Mouse (Mus musculus) heart, embryonic 12.5 days (tissue): ENCODE results near the gene Gin1. TPM values are rescaled to one million over a fixed set of nuclear protein-coding genes. Genes with fewer than 3 reads are reported as not detected.

Experiments used
- ATAC-seq: fragments of 200-750 bp; cut with Nextera tagmentation; 2 replicates; pipeline ENCODE4 v1.8.0; 2017; ENCODE audit warnings: moderate TSS enrichment, moderate library complexity; ENCODE audit not compliant: insufficient number of reproducible peaks, low FRiP score
- H3K27ac ChIP-seq: fragments of 300-500 bp; sonication (generic); 2 replicates; pipeline ENCODE4 v1.5.1; 2016; ENCODE audit warnings: mild to moderate bottlenecking, moderate library complexity; ENCODE audit not compliant: poor library complexity, severe bottlenecking
- H3K27me3 ChIP-seq: fragments of 300-500 bp; sonication (generic); replicated peaks from 2 replicates; pipeline ENCODE4 v1.6.1; 2016; ENCODE audit warnings: mild to moderate bottlenecking, moderate library complexity
- H3K36me3 ChIP-seq: fragments of 300-500 bp; sonication (generic); 2 replicates; pipeline ENCODE4 v1.6.1; 2016; ENCODE audit warnings: mild to moderate bottlenecking, moderate library complexity
- H3K4me1 ChIP-seq: fragments of 300-500 bp; sonication (generic); replicated peaks from 2 replicates; pipeline ENCODE4 v1.6.1; 2016; ENCODE audit warnings: mild to moderate bottlenecking
- H3K4me2 ChIP-seq: fragments of 300-500 bp; sonication (generic); 2 replicates; pipeline ENCODE4 v1.6.1; 2016; ENCODE audit warnings: mild to moderate bottlenecking, moderate library complexity
- H3K4me3 ChIP-seq: fragments of 300-500 bp; sonication (generic); 2 replicates; pipeline ENCODE4 v1.5.1; 2016; ENCODE audit warnings: mild to moderate bottlenecking
- H3K9ac ChIP-seq: fragments of 300-500 bp; sonication (generic); 2 replicates; pipeline ENCODE4 v1.6.1; 2016; ENCODE audit warnings: mild to moderate bottlenecking, moderate library complexity
- H3K9me3 ChIP-seq: fragments of 300-500 bp; sonication (generic); replicated peaks from 2 replicates; pipeline ENCODE4 v1.6.1; 2016; ENCODE audit warnings: mild to moderate bottlenecking, moderate library complexity
- WGBS: fragments of 180-500 bp; shearing (Covaris S2); methylation state at CpG from one replicate; pipeline ENCODE4 v1.1.7; 2016; 5-methylcytosine and 5-hydroxymethylcytosine counted together
- polyA plus RNA-seq: library from polyadenylated mRNA; unstranded; fragments of >200 nt; fragmentation: Nextera tagmentation; extraction: Ambion mirVana; gene quantifications from 2 replicates; pipeline ENCODE4 v1.2.1, GENCODE M21; 2016

The Gin1 gene
- polyA plus RNA-seq, 1 experiment from 2014 or later, result 17.1 TPM

DNA sequence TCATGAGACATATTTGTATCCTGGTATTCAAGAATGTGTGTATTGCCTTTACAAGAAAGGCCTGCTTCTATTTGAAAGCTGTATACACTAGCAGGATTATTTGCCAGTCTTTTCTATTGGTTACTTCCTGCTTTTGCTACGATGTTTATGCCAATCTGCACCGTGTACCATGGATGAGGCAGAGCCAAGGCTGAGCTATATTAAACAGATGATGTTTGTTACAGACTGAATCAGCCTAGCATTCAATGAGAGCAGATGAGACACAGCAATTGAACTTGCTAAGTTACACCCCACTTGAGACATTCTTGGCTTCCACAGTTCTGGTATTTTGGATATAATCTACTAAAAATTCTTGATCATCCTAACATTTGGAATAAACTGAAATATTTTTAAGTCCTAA, 57.6 kb downstream of the Gin1 start:
- Histone ChIP-seq H3K36me3 (peaks cover 58% of the 10 kb centered on the region), H3K4me2 (no peak overlapping the region), H3K4me3 (no peak overlapping the region), H3K27ac (no peak overlapping the region), H3K27me3 (no peaks in the 10 kb centered on the region), H3K9me3 (no peaks in the 10 kb centered on the region), H3K9ac (no peak overlapping the region), H3K4me1 (no peaks in the 10 kb centered on the region)
- 84% methylated on average over 2 of the region's 2 CpGs for WGBS
- no peak for ATAC-seq

DNA sequence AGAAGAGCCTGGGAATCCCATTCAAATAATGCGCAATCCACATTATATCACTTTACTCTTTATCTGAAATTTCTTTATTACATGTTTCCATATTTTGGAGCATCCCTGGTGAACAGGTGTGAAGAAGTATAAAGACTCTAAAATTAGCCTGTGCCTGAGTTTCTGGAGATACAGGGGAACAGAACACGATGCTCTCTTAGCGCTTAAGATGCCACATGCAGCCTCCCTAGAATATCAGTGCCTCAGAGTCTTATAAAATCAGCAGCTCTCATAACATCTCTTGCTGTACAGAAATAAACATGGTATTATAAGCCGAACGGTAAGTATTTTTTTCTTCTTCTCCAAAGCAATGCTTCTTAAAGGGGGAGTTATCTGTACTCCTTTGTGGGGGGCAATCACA, 58.1 kb downstream of the Gin1 start:
- Histone ChIP-seq H3K4me2 (no peak overlapping the region), H3K27ac (no peak overlapping the region), H3K4me1 (peaks cover under 1% of the 10 kb centered on the region; the same call in 1 of the 2 replicates), H3K27me3 (no peaks in the 10 kb centered on the region), H3K4me3 (no peak overlapping the region), H3K9ac (no peak overlapping the region), H3K36me3 (peaks cover 60% of the 10 kb centered on the region), H3K9me3 (no peaks in the 10 kb centered on the region)
- WGBS, result 88% methylated on average over 5 of the region's 5 CpGs
- ATAC-seq, result no peak

DNA sequence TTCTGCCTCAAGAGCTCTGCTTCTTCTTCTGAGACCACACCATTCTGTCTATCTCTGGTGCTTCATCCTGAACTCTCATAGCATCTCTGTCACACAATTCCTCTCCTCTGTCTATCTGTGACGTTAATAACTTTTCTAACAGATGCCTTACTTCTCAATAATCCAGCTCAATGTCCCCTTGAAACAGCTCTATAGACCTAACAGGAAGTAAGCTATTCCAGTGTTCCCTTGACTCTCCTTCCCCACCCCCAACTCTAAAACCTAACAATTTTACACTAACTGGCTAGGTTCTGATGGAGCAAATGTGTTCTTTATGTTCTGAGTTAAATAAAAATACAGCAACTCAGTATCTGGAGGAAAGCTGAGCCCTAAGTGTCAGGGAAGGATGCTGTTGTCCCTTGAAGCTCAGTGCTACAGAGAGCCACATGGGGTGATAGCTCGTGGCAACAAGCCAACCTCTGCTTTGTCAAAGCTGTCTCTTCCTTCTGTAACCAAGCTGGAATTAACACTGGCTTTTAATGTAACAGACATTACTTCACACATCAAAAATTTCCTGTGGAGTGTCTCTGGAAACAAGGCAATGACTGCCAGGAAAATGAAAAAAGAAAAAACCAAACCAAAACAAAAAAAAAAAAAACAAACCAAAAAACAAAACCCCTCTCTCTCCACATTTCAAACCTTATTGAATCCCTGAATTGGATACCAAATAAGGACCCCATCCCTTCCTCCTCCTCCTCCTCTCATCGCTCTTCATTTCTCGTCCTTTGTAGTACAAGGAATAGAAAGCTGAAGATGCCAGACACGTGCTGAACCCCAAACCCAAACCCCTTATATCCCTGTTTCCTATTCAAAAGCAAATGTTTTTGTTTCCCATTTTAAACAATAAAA, 63.7 kb downstream of the Gin1 start:
- WGBS, result 56% methylated on average over 5 of the region's 5 CpGs
- no peaks in the 10 kb centered on the region for H3K9me3 ChIP-seq
- peaks cover 4% of the 10 kb centered on the region; the same call in 1 of the 2 replicates for H3K4me1 ChIP-seq
- no peaks in the 10 kb centered on the region for H3K27me3 ChIP-seq
- no peak overlapping the region for H3K9ac ChIP-seq
- ATAC-seq, result peak; percentile 74
- no peak overlapping the region for H3K4me3 ChIP-seq
- H3K4me2 ChIP-seq, result no peak overlapping the region
- peak overlapping the region; percentile 74 for H3K27ac ChIP-seq
- peaks cover 58% of the 10 kb centered on the region for H3K36me3 ChIP-seq

DNA sequence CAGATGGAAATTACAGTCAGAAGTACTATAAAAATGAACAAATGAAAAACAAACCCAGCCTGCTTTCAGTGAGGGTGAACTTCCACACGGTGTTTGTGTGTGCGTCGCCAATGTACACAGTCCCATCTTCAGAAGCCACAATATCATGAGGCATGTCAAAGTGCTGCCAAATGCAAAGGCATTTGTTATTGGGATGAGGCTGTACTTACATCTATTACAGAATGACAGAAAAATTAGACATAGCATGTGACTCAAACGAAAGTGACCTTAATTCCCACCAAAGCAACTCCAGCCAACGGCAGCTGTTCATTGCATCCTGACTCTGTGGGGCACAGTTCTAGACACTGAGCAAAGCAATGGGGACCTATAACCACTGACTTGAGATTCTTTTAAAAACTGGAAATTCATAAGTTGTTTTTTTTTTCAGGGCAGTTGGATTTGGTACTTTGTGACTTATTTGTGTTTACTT, 64.4 kb downstream of the Gin1 start:
- 83% methylated on average over 5 of the region's 5 CpGs for whole genome bisulfite sequencing
- no peaks in the 10 kb centered on the region for H3K27me3 ChIP-seq
- H3K36me3 ChIP-seq, result peaks cover 54% of the 10 kb centered on the region
- ATAC-seq, result no peak
- H3K9me3 ChIP-seq, result no peaks in the 10 kb centered on the region
- no peak overlapping the region for H3K9ac ChIP-seq
- H3K27ac ChIP-seq, result peak overlapping the region; percentile 74
- H3K4me2 ChIP-seq, result no peak overlapping the region
- peaks cover 4% of the 10 kb centered on the region; the same call in 1 of the 2 replicates for H3K4me1 ChIP-seq
- no peak overlapping the region for H3K4me3 ChIP-seq

Other genes with a start within 250 kb of the Gin1 start
- 9.3 and 11.4 TPM in 2 replicates for gene D1Ertd622e, start 108.1 kb upstream of the Gin1 start, polyA plus RNA-seq
- 50.8 and 50.9 TPM in 2 replicates for gene Ppip5k2, start 239 bp downstream of the Gin1 start, polyA plus RNA-seq